8 mouse cellular contexts compared by ENCODE assay signal in the genomic region with DNA sequence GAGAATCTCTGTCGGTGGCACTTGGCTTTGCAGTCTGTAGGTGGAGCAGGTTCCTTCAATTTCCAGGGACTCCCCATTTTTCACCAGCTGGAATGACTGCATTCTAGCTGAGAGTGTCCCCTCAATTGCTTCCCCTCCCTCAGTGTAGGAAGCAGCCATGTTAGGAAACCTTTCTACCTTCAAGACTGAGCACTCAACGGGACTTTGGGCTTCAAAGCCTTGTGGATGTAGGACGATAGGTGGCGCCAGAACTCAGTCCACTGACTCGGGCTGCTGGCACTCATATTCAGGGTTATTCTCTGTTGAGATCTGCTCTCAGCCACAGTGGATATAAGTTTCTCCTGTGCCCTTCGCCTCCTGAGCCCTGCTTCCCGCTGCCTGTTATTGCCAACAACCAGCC. TPM values are rescaled to one million over a fixed set of nuclear protein-coding genes. Genes with fewer than 3 reads are reported as not detected.
DNase-seq lines count a peak whose midpoint lies in the region; ATAC-seq and TF ChIP-seq lines count a peak whose summit lies in the region.

No protein-coding gene starts in this region.

- peak; percentile 74; the same call in 1 of the 2 replicates for ATAC-seq in forebrain, postnatal 0 days
- ATAC-seq in hindbrain, embryonic 14.5 days (ENCODE audit: low FRiP score) = peak; percentile 71
- peak; percentile 94 for ATAC-seq in megakaryocyte-erythroid progenitor cell, adult 5-6 weeks (replicated peaks; ENCODE audit: low FRiP score, low TSS enrichment, poor library complexity, severe bottlenecking)
- ATAC-seq in erythroid progenitor cell, adult 5-6 weeks (replicated peaks; ENCODE audit: low FRiP score, poor library complexity, severe bottlenecking) = no peak

- H3K4me1 ChIP-seq in forebrain, postnatal 0 days (ENCODE audit: insufficient read depth) = no peaks in the 10 kb centered on the region
- no peaks in the 10 kb centered on the region for H3K4me1 ChIP-seq in hindbrain, embryonic 14.5 days (replicated peaks; ENCODE audit: control insufficient read depth, insufficient read depth, low read length)

- DNase-seq in Muller cell, postnatal 12 days (ENCODE audit: inconsistent ontology term) = peak; percentile 38
- DNase-seq in cerebellum, adult 11 months = peak; percentile 49
- DNase-seq in forebrain, postnatal 0 days = peak; percentile 77
- peak; percentile 81 for DNase-seq in hindbrain, embryonic 14.5 days (ENCODE audit: low spot score)
- peak; percentile 58 to 89 for DNase-seq in layer of hippocampus, postnatal 25 days (ENCODE audit: extremely low spot score in 1 of 2, low spot score in 1 of 2)
- DNase-seq in spleen, adult 18-20 months = peak; percentile 13 to 59

- no peaks in the 10 kb centered on the region for H3K27me3 ChIP-seq in forebrain, postnatal 0 days (ENCODE audit: insufficient read depth, low read length)
- no peaks in the 10 kb centered on the region for H3K27me3 ChIP-seq in hindbrain, embryonic 14.5 days (ENCODE audit: control insufficient read depth, insufficient read depth, low read length)

- H3K27ac ChIP-seq in forebrain, postnatal 0 days (ENCODE audit: low read depth, low read length) = no peak overlapping the region
- no peak overlapping the region for H3K27ac ChIP-seq in hindbrain, embryonic 14.5 days

- no peak overlapping the region for H3K4me2 ChIP-seq in forebrain, postnatal 0 days (ENCODE audit: low read depth)
- no peak overlapping the region for H3K4me2 ChIP-seq in hindbrain, embryonic 14.5 days (replicated peaks)

- H3K4me3 ChIP-seq in forebrain, postnatal 0 days (ENCODE audit: low read depth, low read length) = no peak overlapping the region
- H3K4me3 ChIP-seq in hindbrain, embryonic 14.5 days (replicated peaks; ENCODE audit: low read length) = no peak overlapping the region

- peak; percentile 81 for TF ChIP-seq CTCF in forebrain, postnatal 0 days (IDR thresholded peaks at IDR 0.05; ENCODE audit: low read depth)

- no peaks in the 10 kb centered on the region for H3K36me3 ChIP-seq in forebrain, postnatal 0 days (ENCODE audit: insufficient read depth)
- no peaks in the 10 kb centered on the region for H3K36me3 ChIP-seq in hindbrain, embryonic 14.5 days (replicated peaks; ENCODE audit: control insufficient read depth, insufficient read depth)

- H3K9me3 ChIP-seq in forebrain, postnatal 0 days (ENCODE audit: low read length) = no peaks in the 10 kb centered on the region
- no peaks in the 10 kb centered on the region for H3K9me3 ChIP-seq in hindbrain, embryonic 14.5 days (ENCODE audit: control insufficient read depth, low read length)

- 20% methylated on average over 7 of the region's 7 CpGs for WGBS in forebrain, postnatal 0 days
- WGBS in hindbrain, embryonic 14.5 days = 29% methylated on average over 7 of the region's 7 CpGs

- H3K9ac ChIP-seq in forebrain, postnatal 0 days = no peak overlapping the region
- H3K9ac ChIP-seq in hindbrain, embryonic 14.5 days = no peak overlapping the region

RNA-seq across cellular contexts. Expression of a gene that starts 8.1 kb away (rescaled TPM):
- total RNA-seq in forebrain, postnatal 0 days (2014; rRNA removed) = 43.9 and 53.0 TPM in 2 replicates
- polyA plus RNA-seq in forebrain, postnatal 0 days (2015; fragmentation: Nextera tagmentation; extraction: Ambion mirVana) = 105 and 113 TPM in 2 replicates
- 103 and 111 TPM in 2 replicates for polyA plus RNA-seq in hindbrain, embryonic 14.5 days (2014; fragmentation: Nextera tagmentation; extraction: Ambion mirVana)
- total RNA-seq in layer of hippocampus, postnatal 25 days (2021) = 100 to 1,000 TPM; 265 to 310 TPM
- 18.5 and 19.3 TPM in 2 replicates for total RNA-seq in megakaryocyte-erythroid progenitor cell, adult 5-6 weeks (2014; fragmentation: Nextera tagmentation)
- 35.0 and 35.8 TPM in 2 replicates for total RNA-seq in megakaryocyte-erythroid progenitor cell, adult 5-6 weeks (2017)
- total RNA-seq in erythroid progenitor cell, adult 5-6 weeks (2015; ENCODE audit: low replicate concordance) = 0.84 and 1.1 TPM in 2 replicates
- 1.4 and 2.6 TPM in 2 replicates for total RNA-seq in erythroid progenitor cell, adult 5-6 weeks (2017; ENCODE audit: low replicate concordance)

Comparison
In these comparisons a context has a peak if more than half of its experiments do, and no peak if none do; other contexts are left out.
1. RNA of a gene that starts 8.1 kb away (total RNA-seq): 265 to 310 TPM in layer of hippocampus, postnatal 25 days, 43.9 to 53.0 TPM in forebrain, postnatal 0 days and 18.5 to 35.8 TPM in megakaryocyte-erythroid progenitor cell, adult 5-6 weeks; 0.84 to 2.6 TPM in erythroid progenitor cell, adult 5-6 weeks; every median in the first group is over 4 times any median in the second.
2. Peak in every context shown above with its lines, with median percentiles within 50 percentile points of each other: DNase-seq.